Mouse (Mus musculus): ENCODE measurements around the gene Snx7.

- TF ChIP-seq MYOD1 (IDR thresholded peaks at IDR 0.05; ENCODE audit: control insufficient read depth, insufficient read length, low read depth) (no peak), CTCF (IDR thresholded peaks at IDR 0.05; ENCODE audit: control insufficient read depth, insufficient read depth, insufficient read length) (peak; percentile 37)
Observed at GRCm38 (mm10) chr3:117868637-117869323, at the start of gene Snx7.
